Mouse (Mus musculus): ENCODE measurements around the gene Trnau1ap. TPM values are rescaled to one million over a fixed set of nuclear protein-coding genes. Genes with fewer than 3 reads are reported as not detected.

Trnau1ap gene
- polyA plus RNA-seq, 1 experiment from 2014 or later = 71.8 TPM

DNA sequence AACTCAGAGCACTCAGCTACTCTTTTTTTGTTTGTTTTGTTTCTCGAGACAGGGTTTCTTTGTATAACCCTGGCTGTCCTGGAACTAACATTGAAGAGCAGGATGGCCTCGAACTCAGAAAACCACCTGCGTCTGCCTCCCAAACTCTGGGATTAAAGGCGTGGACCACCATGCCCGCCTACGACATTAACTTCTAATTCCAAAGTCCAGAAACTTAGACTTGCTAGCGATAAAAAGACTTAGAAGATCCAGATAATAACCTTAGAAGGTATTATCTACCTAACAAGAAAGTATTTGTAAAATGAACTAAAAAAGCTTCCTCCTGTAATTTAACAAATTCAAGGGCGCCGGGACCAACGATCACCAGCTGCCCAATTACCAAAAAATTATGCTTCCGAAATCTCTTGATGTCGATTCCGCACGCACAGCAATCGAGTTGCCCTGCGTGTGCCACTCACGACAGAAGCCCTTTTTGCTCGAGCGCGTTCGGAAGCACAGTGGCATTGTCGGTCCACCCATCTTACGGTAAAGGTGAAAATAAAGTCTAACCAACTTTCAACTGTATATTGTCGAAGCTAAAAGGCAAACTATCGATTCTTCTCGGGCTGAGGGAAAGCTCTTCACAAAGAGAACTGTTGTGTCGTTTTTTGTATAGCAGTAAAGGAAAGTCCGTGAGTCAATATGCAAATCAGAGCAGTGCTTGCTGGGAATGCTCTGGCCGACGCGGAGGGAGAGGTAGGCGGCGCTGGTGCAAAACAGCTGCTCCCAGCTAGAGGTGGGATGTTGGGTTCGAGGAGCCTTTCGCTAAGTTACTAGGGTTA, 59.4 kb downstream of the Trnau1ap start:
- peak; percentile 58 for TF ChIP-seq CTCF (IDR thresholded peaks at IDR 0.05; ENCODE audit: low read depth)
- Histone ChIP-seq H3K27ac (ENCODE audit: low read depth) (peak overlapping the region; percentile 97), H3K4me2 (peak overlapping the region; percentile 66), H3K36me3 (ENCODE audit: insufficient read depth) (no peaks in the 10 kb centered on the region), H3K9ac (peak overlapping the region; percentile 67), H3K9me3 (ENCODE audit: low read depth, low read length) (no peaks in the 10 kb centered on the region), H3K27me3 (ENCODE audit: insufficient read depth, low read length) (no peaks in the 10 kb centered on the region), H3K4me3 (ENCODE audit: low read depth, low read length) (peak overlapping the region; percentile 27), H3K4me1 (ENCODE audit: insufficient read depth) (peaks cover 4% of the 10 kb centered on the region; the same call in 1 of the 2 replicates)
- ATAC-seq (ENCODE audit: insufficient read depth) (peak; percentile 77), DNase-seq (peak; percentile 97)
- WGBS = under 1% methylated on average over 35 of the region's 35 CpGs

DNA sequence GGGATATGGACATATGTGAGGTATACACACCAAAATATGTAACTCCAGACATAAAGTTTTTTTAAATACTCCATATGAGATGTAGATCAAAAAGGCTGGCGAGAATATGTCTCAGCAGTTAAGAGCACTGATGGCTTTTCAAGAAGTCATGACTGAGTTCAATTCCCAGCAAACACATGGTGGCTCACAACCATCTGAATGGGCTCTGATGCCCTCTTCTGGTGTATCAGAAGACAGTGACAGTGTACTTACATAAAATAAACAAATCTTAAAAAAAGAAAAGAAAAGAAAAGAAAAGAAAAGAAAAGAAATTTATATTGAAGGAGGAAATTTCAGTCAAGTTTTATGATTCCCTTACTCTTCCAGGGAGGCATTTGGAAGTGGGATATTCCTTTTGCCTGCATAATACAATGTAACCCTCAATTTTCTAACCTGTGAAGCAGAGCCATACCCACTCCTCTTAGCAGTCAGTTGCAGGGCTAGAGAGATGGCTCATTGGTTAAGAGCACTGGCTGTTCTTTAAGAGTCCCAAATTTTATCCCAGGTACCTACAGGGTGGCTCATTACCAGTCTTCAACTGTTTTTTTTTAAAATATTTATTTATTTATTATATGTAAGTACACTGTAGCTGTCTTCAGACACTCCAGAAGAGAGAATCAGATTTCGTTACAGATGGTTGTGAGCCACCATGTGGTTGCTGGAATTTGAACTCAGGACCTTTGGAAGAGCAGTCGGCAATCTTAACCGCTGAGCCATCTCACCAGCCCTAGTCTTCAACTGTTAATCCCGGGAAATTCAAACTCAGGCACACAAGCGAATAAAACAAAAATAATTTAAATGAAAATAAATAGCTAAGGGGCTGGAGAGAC, 60.2 kb downstream of the Trnau1ap start:
- peak; percentile 43 for TF ChIP-seq CTCF (IDR thresholded peaks at IDR 0.05; ENCODE audit: low read depth)
- Histone ChIP-seq H3K9ac (no peak overlapping the region), H3K4me3 (ENCODE audit: low read depth, low read length) (no peak overlapping the region), H3K4me2 (no peak overlapping the region), H3K4me1 (ENCODE audit: insufficient read depth) (peaks cover 4% of the 10 kb centered on the region; the same call in 1 of the 2 replicates), H3K9me3 (ENCODE audit: low read depth, low read length) (no peaks in the 10 kb centered on the region), H3K27ac (ENCODE audit: low read depth) (peak overlapping the region; percentile 97), H3K36me3 (ENCODE audit: insufficient read depth) (no peaks in the 10 kb centered on the region), H3K27me3 (ENCODE audit: insufficient read depth, low read length) (no peaks in the 10 kb centered on the region)
- ATAC-seq (ENCODE audit: insufficient read depth) = peak; percentile 2
- peak; percentile 55 for DNase-seq
- 9% methylated on average over 6 of the region's 6 CpGs for WGBS

DNA sequence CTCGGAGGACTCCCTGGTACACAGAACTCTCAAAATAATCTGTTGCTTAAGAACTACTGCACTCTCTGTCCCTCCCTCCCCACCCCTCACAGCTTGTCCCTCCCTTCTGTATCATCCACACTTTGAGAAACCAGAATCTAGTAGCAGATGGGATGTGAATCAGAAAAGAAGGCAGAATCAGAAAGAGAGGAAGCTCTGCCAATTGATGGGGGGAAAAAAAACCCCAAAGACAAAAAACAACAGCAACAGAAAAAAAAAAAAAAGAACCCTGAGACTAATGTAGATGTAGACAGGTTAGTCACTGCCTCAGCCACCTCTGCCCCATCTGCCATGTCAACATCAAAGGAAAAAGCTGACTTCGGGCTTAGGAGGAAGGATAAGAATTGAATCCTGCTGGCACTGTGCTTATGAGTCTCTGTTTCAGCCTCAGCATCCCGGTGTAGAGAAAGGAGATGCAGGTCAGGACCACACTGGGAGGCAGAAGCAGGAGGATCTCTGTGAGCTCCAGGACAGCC, 62.4 kb downstream of the Trnau1ap start:
- ATAC-seq (ENCODE audit: insufficient read depth) = no peak
- TF ChIP-seq CTCF (IDR thresholded peaks at IDR 0.05; ENCODE audit: low read depth) = no peak
- WGBS = 65% methylated on average over 3 of the region's 3 CpGs

DNA sequence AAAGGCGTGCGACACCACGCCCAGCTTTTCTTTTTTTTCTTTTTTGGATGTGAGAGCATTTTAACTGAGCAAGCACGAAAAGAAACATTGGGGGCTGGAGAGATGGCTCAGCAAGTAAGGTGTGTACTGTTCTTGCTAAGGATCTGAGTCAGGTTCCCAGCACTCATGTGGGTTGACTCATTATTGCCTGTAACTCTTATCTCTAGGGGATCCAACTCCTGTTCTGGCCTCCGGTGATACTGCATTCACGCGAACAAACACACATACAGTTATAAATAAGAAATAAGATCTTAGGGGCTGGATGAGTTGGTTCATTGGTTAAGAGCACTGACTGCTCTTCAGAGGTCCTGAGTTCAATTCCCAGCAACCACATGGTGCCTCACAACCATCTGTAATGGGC, 66.0 kb downstream of the Trnau1ap start:
- H3K36me3 ChIP-seq (ENCODE audit: insufficient read depth) = no peaks in the 10 kb centered on the region
- H3K27me3 ChIP-seq (ENCODE audit: insufficient read depth, low read length) = no peaks in the 10 kb centered on the region
- no peaks in the 10 kb centered on the region for H3K9me3 ChIP-seq (ENCODE audit: low read depth, low read length)
- H3K4me3 ChIP-seq (ENCODE audit: low read depth, low read length) = no peak overlapping the region
- DNase-seq = no peak
- H3K9ac ChIP-seq = no peak overlapping the region
- WGBS = 93% methylated on average over 7 of the region's 7 CpGs
- ATAC-seq (ENCODE audit: insufficient read depth) = no peak
- TF ChIP-seq CTCF (IDR thresholded peaks at IDR 0.05; ENCODE audit: low read depth) = no peak
- H3K27ac ChIP-seq (ENCODE audit: low read depth) = no peak overlapping the region
- peaks cover 14% of the 10 kb centered on the region; the same call in 1 of the 2 replicates for H3K4me1 ChIP-seq (ENCODE audit: insufficient read depth)
- no peak overlapping the region for H3K4me2 ChIP-seq

More for the DNA sequence above, 62.4 kb downstream of the Trnau1ap start:
- no peak overlapping the region for H3K27ac ChIP-seq (ENCODE audit: low read depth)
- H3K4me2 ChIP-seq = no peak overlapping the region
- no peaks in the 10 kb centered on the region for H3K27me3 ChIP-seq (ENCODE audit: insufficient read depth, low read length)
- no peak overlapping the region for H3K9ac ChIP-seq
- no peaks in the 10 kb centered on the region for H3K36me3 ChIP-seq (ENCODE audit: insufficient read depth)
- peaks cover 4% of the 10 kb centered on the region; the same call in 1 of the 2 replicates for H3K4me1 ChIP-seq (ENCODE audit: insufficient read depth)
- no peak for DNase-seq
- H3K4me3 ChIP-seq (ENCODE audit: low read depth, low read length) = no peak overlapping the region
- no peaks in the 10 kb centered on the region for H3K9me3 ChIP-seq (ENCODE audit: low read depth, low read length)

DNA sequence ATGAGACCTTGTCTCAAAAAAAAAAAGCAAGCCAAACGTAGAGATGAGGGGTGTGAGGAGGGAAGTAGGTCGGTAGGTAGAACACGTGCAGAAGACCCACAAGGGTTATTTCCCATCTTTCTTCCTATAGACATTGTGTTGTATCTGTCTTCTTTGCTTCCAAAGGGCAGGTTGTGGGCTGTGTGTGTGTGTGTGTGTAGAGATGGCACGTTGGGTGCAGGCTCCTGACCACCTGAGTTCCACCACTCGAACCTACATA, 67.1 kb downstream of the Trnau1ap start:
- ATAC-seq (ENCODE audit: insufficient read depth) (no peak), DNase-seq (no peak)
- no peak for TF ChIP-seq CTCF (IDR thresholded peaks at IDR 0.05; ENCODE audit: low read depth)
- H3K27ac ChIP-seq (ENCODE audit: low read depth) = peak overlapping the region; percentile 97; the same call in 1 of the 2 replicates
- WGBS = 58% methylated on average over 5 of the region's 5 CpGs
- no peak overlapping the region for H3K4me3 ChIP-seq (ENCODE audit: low read depth, low read length)
- H3K27me3 ChIP-seq (ENCODE audit: insufficient read depth, low read length) = no peaks in the 10 kb centered on the region
- H3K9ac ChIP-seq = no peak overlapping the region
- peak overlapping the region; percentile 89 for H3K4me2 ChIP-seq
- peaks cover 14% of the 10 kb centered on the region; the same call in 1 of the 2 replicates for H3K4me1 ChIP-seq (ENCODE audit: insufficient read depth)
- no peaks in the 10 kb centered on the region for H3K9me3 ChIP-seq (ENCODE audit: low read depth, low read length)
- H3K36me3 ChIP-seq (ENCODE audit: insufficient read depth) = peaks cover 6% of the 10 kb centered on the region; the same call in 1 of the 2 replicates

Other genes starting within 250 kb of the Trnau1ap start
- gene Oprd1, start 185.1 kb downstream of the Trnau1ap start, polyA plus RNA-seq (2014; fragmentation: Nextera tagmentation; extraction: Ambion mirVana) = 0.04 TPM in 1 of 2 replicates, not detected in the other
- gene Ythdf2, start 117.2 kb downstream of the Trnau1ap start, polyA plus RNA-seq (2014; fragmentation: Nextera tagmentation; extraction: Ambion mirVana) = 121 and 132 TPM in 2 replicates
- 33.1 and 39.5 TPM in 2 replicates for gene Gmeb1, start 67.9 kb downstream of the Trnau1ap start, polyA plus RNA-seq (2014; fragmentation: Nextera tagmentation; extraction: Ambion mirVana)
- 48.7 and 49.1 TPM in 2 replicates for gene Taf12, start 55.2 kb downstream of the Trnau1ap start, polyA plus RNA-seq (2014; fragmentation: Nextera tagmentation; extraction: Ambion mirVana)
- 1.2 and 1.9 TPM in 2 replicates for gene Rab42, start 26.2 kb downstream of the Trnau1ap start, polyA plus RNA-seq (2014; fragmentation: Nextera tagmentation; extraction: Ambion mirVana)
- gene Rcc1, start 24.1 kb upstream of the Trnau1ap start, polyA plus RNA-seq (2014; fragmentation: Nextera tagmentation; extraction: Ambion mirVana) = 67.5 and 77.0 TPM in 2 replicates
- 23.3 and 23.9 TPM in 2 replicates for gene Phactr4, start 93.0 kb upstream of the Trnau1ap start, polyA plus RNA-seq (2014; fragmentation: Nextera tagmentation; extraction: Ambion mirVana)
- 20.0 and 20.1 TPM in 2 replicates for gene Med18, start 134.4 kb upstream of the Trnau1ap start, polyA plus RNA-seq (2014; fragmentation: Nextera tagmentation; extraction: Ambion mirVana)
- gene Sesn2, start 181.0 kb upstream of the Trnau1ap start, polyA plus RNA-seq (2014; fragmentation: Nextera tagmentation; extraction: Ambion mirVana) = 7.8 and 8.6 TPM in 2 replicates
- 1,179 and 1,189 TPM in 2 replicates for gene Atpif1, start 204.1 kb upstream of the Trnau1ap start, polyA plus RNA-seq (2014; fragmentation: Nextera tagmentation; extraction: Ambion mirVana)
- 191 TPM in 2 replicates for gene Dnajc8, start 206.0 kb upstream of the Trnau1ap start, polyA plus RNA-seq (2014; fragmentation: Nextera tagmentation; extraction: Ambion mirVana)
- gene Ptafr, start 234.5 kb upstream of the Trnau1ap start, polyA plus RNA-seq (2014; fragmentation: Nextera tagmentation; extraction: Ambion mirVana) = 0.83 and 1.1 TPM in 2 replicates